Mouse (Mus musculus) left cerebral cortex, adult 8-10 months (tissue): ENCODE measurements around the gene Top3a. TPM values are rescaled to one million over a fixed set of nuclear protein-coding genes. Genes with fewer than 3 reads are reported as not detected.
"Not testable (repeated sequence)": the region's sequence is repeated elsewhere in the genome, so short reads cannot be mapped to it uniquely, and the experiment has no call there.

Experiments
- DNase-seq, 2 experiments: peaks; one replicate each; pipeline ENCODE4 v3.0.0; 2022; ENCODE audit warnings: low spot score in 2 of 2
- total RNA-seq, 4 experiments: library from RNA; stranded (reverse); gene quantifications; 2 replicates each; pipeline ENCODE4 v1.2.4; 2022

The Top3a gene
- 1 to 10 TPM; 5.4 to 7.2 (median 6.6) TPM for total RNA-seq

DNA sequence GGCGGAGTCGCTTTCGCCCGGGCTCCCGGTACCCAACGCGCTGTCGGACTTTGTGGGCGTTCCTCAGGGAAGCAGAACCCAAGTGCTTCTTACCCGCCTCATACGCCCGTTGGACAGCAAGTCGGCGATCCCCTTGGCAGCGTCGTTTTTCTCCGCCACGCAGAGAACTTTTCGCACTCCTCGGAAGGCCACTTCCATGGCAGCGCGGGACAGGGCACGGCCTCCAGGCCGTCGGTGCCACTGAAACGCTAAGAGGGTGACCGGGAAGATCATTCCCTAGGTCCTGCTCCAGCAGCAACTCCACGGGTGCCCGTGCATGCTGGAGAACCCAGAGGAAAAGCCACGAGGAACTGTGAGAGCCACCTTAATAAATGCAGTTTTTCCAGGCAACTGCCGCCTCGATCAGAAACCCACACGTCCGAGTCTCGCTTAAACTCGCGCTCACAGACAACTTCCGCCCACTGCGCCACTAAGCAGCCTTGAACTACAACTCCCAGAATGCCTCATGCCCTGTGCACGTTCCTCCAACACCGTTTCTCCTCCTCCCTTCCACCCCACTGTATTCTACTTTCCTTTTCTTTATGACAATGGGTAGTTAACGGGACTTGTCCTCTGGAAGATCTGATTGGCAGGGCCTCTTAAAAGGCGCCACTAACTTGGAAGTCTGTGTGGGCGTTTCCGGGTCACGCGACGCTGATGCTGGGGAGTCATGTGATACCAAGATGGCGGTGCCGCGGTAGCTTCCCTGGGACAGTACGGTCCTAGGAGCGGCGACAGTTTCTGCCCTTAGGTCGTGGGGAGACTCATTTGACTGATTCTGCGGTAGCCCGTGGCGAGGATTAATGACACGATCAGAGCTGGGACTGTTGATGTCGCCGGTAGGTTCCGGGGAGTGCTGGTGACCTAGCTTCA is at the start of gene Top3a, which contains the start of gene Smcr8:
TSS of gene Top3a (minus strand) at position 537 of the 912 bp plus-strand sequence.
TSS of gene Smcr8 (plus strand) at position 696 of the 912 bp plus-strand sequence.
- DNase-seq: peak; percentile 81 to 82

DNA sequence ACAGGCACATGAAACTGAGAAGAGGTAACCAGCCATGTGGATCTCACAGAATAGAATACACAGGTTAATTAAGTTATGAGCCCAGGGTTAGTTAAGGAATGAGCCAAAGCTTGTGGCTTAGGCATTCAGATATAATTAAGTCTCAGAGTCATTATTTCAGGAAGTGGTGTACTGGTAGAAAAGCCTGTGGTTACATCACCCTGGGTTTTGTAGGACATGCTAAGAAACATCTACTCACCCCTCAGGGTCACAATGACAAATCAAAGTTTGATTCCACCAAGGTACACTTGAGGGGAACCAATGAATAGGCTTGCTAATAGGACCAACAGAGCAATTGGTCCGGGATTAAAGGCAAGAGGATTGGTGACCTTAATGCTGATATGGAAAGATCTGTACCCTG is 49.5 kb upstream of the Top3a start:
- DNase-seq: no peak

DNA sequence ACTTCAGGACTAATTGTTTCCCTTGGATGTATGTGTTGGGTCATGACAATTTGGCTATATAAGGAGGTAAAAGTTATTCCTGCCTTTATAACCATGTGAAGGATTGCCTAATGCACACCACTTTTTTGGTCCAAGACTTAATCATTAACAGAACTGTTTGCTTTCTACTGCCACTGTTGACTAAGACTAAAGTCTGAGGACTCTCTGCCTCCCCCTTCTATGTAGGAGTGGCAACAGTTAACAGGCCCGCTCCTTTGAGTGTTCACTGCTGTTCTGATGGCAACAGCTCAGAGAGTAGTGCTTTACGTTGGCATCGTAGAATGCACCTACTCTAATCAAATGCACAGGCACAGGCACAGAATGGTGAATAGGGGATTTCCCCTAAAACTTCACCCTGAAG is 48.0 kb upstream of the Top3a start:
- no peak for DNase-seq

DNA sequence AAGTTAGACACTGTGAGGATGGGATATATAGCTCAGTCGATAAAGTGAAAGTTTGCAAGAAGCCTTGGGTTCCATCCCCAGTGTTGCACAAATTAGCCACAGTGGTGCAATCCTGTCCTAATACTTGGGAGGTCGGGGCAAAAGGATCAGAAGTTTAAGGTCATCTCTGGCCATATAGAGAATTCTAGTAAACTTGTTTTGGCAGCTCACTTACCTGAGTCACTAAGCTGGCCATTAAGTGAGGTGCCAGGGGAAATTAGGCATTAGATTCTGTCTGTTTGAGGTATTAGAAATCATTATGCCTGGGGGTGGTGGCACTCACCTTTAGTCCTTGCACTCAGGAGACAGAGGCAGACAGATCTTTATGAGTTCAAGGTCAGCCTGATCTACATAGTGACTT is 46.6 kb upstream of the Top3a start:
- DNase-seq: no peak

DNA sequence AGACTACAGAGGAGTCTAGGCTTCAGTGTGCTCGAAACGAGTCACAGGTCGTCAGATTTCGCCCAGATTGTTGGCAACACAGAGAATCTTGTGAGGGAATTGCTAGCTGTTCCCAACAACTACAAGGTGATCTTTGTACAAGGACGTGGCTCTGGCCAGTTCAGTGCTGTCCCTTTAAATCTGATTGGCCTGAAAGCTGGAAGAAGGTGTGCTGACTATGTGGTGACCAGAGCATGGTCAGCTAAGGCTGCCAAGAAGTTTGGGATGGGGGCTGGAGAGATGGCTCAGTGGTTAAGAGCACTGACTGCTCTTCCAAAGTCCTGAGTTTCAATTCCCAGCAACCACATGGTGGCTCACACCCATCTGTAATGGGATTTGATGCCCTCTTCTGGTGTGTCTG is 39.2 kb upstream of the Top3a start:
- DNase-seq: no peak

DNA sequence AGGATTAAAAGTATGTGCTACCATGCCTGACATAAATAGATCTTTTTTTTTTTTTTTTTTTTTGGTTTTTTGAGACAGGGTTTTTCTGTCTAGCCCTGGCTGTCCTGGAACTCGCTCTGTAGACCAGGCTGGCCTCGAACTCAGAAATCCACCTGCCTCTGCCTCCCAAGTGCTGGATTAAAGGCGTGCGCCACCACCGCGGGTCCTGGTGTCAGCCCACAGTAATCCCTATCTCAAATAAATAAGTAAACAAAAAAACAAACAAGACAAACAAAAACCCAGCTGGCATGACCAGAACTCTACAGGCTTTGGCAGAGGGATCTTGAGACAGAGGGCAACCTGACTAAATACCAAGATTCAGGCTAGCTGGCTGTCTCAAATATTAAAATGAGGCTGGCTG is 34.5 kb upstream of the Top3a start, which contains the start of gene Shmt1:
TSS of gene Shmt1 (minus strand) at position 101 of the 400 bp plus-strand sequence.
- not testable (repeated sequence) for DNase-seq

DNA sequence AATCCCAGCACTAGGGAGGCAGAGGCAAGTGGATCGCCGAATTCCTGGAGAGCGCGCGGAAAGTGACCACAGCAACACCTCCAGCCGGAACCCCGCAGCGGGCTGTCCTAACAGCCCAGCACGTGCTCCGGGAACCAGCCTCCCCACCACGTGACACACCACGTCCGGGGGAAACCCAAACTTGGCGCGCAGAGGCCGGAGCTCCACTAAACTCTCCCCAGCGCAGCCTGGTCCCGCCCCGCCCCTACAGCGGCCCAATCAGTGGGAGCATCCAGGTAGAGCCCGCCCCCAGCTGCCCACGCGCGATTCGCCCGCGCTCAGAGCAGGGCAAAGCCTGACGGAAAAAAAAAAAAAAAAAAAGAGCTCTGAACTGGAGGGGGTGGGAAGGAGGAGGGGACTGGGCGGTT is 33.9 kb upstream of the Top3a start:
- DNase-seq: peak; percentile 67 to 89

DNA sequence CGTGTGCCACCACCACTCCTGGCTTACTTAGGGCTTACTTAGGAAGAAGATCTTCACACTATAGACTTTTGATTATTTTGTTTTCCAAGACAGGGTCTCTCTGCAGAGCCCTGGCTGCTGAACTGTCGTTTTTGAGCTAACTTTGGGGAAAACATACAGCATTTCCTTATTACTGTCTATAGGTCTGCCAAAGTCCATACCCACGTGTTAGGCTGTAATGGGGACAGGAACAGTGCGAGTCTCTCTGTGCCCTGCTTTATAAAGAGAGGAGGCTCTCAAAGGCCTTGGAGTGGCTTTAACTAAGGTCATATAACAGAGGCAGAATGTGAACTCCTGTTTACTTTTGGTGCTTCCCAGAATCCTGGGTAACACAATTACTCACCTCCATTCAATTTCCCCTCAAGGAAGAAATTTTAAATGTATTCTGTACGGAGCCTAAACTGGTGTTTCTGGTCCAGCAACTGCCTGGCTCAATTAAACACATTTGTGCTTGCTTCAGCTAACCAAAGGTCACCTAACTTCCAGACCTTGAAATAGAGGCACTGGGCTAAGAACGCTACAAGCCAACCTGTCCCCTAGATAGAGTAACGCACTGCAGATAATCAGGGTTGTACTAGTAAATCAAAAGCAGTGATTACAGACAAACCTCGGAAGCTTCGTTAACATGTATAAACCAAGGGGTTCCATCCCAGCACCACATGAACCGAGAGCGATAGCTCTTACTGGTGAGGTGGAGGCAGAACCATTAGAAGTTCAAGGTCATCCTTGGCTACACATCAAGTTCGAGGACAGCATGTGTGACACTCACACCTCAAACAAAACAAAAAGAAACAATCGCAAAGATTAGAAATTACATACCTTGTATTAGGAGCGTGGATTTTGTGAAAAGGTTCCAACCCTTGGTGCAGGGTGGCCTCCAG is 33.1 kb upstream of the Top3a start:
- no peak for DNase-seq

DNA sequence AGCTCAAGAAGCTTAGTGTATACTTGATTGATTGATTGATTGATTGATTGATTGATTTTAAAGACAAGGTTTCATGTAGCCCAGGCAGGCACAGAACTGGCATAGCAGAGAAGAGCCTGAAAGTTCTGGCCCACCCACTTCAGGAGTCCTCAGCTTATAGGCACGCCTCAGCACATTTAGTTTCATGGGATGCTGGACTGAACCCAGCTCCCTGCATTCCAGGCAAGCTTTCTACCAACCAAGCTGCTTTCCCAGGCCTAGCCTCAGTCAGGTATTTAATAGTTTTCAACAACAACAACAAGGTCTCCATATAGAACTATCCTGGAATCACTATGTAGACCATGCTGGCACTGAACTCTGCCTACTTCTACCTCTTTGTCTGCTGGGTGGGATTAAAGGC is 32.4 kb upstream of the Top3a start:
- DNase-seq: no peak

DNA sequence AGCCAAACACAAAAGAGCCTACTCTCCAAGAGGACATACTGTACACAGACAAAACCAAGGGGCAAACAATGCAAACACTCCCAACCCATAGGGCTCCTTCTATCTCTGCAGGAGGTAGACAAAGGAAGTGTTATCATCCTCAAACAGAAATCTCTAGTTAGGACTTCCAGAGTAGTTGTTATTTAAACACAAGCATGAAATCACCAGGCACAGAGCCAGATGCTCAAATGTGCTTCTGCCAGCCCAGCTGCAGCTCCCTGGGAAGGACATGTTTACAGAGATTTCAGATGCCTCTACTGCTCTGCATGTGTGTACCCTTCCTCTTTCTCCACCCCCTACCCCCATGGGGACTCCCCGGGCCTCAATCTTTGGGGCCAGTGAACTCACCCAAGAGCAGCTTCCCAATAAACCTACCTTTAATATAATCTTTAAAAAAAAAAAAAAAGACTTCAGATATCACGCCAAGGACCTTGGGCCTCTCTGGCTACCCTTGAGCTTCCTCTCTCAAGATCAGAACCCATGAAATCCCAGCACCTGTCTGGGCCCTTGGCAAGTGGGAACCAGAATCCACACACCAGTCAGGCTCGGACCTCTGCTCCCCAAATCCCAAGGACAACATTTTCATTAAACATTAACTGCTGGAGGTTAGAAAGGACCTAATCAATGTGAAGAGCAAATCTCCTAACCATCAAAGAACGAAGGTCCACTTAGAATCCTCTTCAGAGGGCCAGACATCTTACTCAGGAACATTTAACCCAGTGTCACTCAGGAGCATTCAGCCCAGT is 31.3 kb upstream of the Top3a start:
- DNase-seq: no peak

DNA sequence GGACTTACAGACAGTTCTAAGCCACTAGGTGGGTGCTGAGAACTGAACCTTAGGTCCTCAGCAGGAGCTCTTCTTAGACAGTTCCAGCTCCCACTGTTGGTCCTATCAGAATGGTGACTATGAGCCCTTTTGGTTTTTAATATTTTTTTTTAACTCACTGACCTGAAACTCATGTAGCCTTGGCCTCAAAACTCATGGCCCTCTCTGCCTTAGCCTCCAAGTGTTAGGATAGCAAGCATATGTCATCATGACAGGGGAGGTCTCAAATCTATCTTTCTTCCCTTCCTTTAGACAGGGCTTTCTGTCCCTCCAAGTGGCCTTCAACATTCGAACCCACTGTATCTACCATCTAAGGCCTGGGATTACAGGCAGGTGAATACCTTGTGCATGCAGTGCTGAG is 23.7 kb upstream of the Top3a start:
- DNase-seq: no peak

DNA sequence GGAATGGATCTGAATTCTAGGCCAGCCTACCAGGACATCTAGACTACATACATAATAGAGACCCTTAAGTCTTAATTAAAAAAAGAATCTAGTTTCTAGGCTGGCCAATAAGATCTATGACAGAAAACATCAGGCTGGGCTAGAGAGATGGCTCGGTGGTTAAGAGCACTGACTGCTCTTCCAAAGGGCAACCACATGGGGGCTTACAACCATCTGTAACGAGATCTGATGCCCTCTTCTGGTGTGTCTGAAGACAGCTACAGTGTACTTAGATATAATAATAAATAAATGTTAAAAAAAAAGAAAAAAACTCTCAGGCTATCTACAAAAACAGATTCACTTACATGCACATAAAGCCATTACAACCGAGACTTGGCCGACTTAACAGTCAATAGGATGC is 22.8 kb upstream of the Top3a start:
- DNase-seq: no peak

DNA sequence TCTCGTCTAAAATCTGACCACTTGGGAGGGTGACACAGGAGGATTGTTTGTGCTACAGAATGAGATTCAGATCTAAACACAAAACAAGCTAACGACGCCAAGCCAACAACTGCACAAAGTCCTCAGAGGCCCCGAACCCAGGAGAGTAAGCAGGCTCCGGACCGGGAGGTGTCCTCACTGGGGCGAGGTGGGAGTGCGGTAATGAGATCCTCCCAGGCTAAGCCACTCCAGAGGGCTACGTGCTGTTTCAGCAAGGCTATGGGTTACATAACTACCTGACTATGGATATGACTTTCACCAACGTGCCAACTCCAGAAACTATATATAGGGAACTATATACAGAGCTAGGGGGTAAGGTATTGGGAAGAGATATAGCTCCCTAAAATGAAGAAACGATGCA is 19.2 kb upstream of the Top3a start:
- DNase-seq: no peak

DNA sequence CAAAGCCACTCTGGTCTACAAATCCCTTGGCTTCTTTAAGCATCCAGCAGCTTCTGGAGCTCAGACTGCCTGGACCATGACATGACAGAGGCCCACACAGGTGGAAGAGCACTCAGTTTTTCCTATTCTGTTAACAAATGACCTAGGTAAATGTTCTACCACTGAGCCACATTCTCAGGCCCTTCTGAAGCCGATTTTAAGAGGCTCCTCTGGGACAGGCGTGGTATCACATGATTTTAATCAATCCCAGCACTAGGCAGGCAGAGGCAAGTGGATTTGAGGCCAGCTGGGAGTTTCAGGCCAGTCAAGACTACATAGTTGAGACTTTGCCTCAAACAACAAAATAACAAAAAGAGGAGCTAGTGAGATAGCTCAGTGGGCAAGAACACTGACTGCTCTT is 13.3 kb upstream of the Top3a start:
- DNase-seq: no peak

DNA sequence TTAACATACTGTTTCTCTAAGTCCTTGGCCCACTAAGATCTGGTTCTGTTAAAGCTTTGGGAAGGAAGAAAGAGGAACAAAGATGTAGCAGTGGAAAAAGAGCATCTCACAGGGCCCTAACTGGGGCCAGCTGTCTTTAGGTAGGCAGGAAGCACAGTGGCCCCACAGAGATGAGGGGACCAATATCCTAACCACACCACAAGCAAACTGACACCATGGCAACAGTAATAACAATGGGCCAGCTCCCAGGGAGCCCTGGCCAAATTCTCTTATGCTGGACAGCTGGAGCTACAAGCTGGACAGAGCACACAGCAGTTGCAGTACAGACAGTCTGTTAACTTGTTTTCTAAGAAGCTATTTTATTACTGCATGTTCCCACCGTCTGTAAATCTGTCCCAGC is 10.4 kb upstream of the Top3a start:
- DNase-seq: no peak

DNA sequence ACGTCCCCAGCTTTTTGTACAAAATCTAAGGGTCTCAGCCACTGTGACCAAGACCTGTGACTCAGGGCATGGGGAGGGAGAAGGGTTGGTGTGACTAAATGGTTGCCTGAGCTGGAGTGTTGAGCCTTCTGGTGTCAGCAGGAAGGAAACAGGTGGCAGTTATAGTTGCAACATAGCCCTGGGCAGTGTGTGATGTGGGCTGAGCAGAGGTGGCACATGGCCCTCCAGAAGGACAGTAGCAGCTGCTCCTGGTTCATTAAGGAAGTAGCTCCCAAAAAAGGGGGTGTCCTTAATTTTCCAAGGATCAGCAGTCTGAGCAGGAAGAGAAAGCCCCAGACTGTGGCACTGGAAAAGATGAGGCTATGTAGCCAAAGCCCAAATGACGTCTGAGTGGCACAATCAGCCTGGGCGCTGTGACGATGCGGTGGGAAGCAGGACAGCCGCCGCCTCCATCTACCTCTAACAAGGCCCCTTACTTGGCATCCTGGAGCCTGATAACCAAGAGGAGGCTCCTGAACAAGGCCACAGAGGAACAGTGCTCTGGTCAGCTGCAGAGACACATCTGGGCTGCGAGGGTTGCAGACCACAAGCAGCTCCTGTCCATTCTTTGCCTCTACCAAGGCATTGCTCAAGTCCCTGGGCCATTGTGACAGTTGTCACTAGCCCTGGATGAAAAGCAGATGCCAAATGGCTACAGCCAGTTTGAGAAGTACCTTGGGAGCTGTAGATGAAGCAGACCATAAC is 7.2 kb upstream of the Top3a start:
- no peak for DNase-seq

DNA sequence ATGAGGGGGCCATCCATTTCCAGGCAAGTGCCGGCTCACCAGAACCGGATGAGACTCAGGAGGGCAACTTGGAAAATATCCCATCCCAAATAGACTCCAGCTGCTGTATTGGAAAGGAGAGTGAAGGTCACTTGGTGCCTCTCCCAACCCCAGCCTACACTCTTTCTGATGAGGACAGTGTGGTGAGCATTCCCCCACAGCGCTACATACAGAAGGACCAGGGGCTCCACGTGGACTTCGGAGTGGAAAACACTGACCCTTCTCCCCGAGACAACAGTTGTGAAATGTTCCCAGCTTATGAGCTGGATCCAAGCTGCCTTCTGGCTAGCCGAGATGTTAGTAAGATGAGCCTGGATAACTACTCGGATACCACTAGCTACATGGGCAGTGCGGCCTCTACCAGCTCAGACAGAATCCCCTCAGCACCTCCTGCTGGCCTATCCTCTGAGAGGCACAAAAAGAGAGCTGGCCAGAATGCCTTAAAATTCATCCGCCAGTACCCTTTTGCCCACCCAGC is 2.6 kb upstream of the Top3a start:
- no peak for DNase-seq

DNA sequence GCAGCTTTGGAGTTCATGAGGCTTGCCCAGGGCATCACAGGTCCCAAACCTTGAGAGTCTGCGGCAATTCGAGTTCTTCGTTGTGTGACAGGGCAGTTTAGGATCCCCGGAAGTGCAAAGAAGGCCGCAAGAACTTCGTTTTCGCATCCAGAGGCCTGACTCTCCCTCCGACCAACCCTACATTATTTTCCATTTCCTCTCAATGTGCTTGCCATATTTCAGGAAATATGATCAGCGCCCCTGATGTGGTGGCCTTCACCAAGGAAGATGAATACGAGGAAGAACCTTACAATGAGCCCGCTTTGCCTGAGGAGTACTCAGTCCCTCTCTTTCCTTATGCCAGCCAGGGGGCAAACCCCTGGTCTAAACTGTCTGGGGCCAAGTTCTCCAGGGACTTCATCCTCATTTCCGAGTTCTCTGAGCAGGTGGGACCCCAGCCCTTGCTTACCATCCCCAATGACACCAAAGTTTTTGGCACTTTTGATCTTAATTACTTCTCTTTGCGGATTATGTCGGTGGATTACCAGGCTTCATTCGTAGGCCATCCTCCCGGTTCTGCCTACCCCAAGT is 721 bp upstream of the Top3a start:
- no peak for DNase-seq

DNA sequence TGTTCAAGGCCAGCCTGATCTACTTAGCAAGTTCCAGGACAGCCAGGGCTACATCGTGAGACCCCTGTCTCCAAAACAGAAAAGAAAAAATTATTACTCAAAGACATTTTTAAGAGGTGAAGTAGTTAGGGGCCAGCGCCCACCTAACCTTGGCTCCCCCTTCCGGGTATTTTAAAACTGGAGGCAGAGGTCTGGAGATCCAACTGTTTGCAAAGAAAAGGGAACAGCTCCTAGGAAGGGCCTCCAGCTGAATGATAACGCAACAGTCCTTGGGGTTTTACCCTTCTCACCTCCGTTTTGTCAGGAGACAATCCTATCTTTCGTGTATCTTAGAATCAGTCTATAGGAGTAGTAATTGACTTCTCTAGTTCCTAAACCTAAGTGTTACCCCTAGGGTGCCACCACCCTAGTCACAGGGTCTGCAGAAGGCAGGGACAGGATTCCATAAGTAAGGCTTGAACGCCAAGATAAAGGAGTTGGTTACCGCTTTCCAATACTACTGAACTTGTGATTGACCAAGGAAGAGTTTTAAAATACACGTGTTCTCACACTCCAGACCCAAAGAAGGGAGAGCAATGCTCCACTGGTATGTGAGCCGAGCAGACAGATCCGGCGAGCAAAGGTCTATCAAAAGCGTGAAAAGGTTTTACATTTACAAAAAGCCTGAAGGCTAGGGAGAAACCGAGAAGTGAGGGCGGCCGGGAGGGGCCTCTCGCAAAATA is 897 bp downstream of the Top3a start:
- DNase-seq: no peak
